Mouse (Mus musculus): Measurements from ENCODE around the gene Leng1. TPM values are rescaled to one million over a fixed set of nuclear protein-coding genes. Genes with fewer than 3 reads are reported as not detected.
"Not testable (repeated sequence)": the region's sequence is repeated elsewhere in the genome, so short reads cannot be mapped to it uniquely, and the experiment has no call there.

Leng1 gene
- polyA plus RNA-seq (2015; fragmentation: Nextera tagmentation; extraction: Ambion mirVana) = 15.8 and 16.3 TPM in 2 replicates

DNA sequence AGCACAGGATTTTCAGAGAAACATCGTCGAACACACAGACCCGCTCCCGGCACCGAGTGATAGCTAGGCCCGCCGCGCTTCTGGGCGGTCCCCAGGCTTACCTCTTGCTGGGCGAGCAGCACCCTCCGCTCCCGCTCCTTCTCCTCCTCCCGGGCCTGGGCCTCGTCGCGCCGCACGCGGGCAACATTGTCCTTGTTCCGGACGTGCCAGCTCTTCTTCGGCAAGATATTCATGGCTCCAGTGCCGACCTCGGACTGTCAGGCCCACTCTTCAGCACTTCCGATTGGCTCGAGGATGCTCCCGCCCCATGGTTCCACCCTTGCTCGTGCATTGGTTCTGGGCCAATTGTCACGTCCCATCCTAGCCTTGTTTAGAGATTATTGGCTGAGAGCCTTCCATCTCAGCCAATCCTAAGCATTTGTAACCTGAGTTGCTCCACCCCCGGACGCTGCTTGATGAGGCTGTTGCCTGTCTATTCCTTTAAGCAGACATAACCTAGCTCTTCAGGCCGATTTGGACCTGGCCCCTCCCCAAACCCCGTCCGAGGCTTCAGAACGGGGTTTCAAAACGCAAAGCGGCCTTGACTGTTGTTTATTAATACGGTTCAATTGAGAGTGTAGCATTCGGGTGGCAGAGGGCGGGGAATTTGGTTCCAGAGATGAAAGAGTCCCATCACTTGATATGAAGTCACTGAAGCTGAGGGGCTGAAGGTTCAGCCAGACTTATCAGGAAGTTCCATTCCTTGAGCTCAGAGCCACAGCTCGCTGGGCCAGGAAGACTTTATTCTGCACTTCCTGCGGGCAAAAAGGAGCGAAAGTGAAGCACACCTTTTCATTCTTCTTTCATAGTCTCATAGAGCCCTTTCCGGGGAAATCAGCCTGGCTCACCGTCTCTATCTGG is at the start of gene Leng1:
Gene Leng1 (minus strand): TSS at position 626 of the 900 bp plus-strand sequence.
- Histone ChIP-seq H3K27me3 (no peaks in the 10 kb centered on the region), H3K4me3 (peak within 1 kb of the TSS; percentile 73), H3K9ac (peak within 1 kb of the TSS; percentile 75), H3K27ac (peak within 1 kb of the TSS; percentile 83), H3K4me2 (peak within 1 kb of the TSS; percentile 82), H3K9me3 (no peaks in the 10 kb centered on the region), H3K36me3 (peaks cover 24% of the 10 kb centered on the region), H3K4me1 (replicated peaks) (peaks cover 28% of the 10 kb centered on the region)
- WGBS = 4% methylated on average over 45 of the region's 45 CpGs
- ATAC-seq (ENCODE audit: low FRiP score) = peak; percentile 99

DNA sequence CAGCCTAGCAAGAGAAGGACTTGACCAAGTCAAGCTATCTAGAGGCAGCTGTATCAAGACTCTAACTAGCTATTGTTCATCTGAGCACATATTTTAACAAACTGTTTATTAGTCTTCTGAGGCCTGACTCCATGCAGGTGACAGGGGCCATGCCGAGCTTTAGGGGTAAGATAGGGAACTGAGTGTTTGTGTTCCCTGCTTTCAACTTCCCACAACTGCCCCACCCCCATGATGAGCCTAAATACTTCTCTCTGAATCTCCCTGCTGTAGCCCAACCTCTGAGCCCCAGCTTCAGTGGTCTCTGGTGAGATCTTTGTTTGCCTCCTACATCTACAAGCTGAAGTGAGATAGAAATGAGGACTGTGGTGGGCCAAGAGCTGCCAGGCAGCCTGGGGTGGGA is 49.6 kb upstream of the Leng1 start:
- no peaks in the 10 kb centered on the region for H3K36me3 ChIP-seq
- no peaks in the 10 kb centered on the region for H3K9me3 ChIP-seq
- H3K4me2 ChIP-seq = no peak overlapping the region
- no peak overlapping the region for H3K27ac ChIP-seq
- no peaks in the 10 kb centered on the region for H3K27me3 ChIP-seq
- WGBS = 61% methylated on average over 1 of the region's 1 CpGs
- H3K4me1 ChIP-seq (replicated peaks) = no peaks in the 10 kb centered on the region
- no peak overlapping the region for H3K4me3 ChIP-seq
- no peak for ATAC-seq (ENCODE audit: low FRiP score)
- H3K9ac ChIP-seq = no peak overlapping the region

DNA sequence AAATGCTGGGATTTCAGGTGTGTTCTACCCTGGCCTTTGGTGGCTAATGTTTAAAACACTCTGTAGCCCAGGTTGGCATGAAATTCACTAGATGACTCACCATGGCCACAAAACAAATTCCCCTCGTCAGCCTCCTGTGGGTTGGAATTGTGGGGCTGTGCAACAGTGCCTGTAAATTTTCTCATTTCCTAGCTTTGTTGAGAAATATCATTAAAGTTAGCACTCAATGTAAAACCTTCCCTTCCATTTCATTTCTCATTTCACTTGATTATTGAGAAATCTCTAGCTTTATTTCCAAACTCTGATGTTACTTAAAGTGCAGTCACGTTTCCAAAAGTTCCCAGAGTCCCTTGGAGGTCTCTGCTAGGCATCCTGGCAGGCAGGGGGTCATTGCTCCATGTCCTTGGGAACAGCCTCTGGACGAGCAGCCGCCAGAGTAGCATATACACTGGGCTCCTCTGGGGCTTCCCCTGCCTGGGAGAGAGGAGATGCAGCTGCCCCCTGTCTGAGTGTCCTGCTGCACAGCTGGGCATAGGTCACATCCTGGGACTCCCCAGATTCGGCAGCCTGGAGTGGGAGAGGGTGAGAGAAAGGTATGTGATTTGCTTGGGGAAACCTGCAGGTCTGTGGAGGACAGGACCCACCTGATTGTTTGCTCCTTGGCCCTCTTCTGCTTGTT is 46.8 kb upstream of the Leng1 start:
- no peaks in the 10 kb centered on the region for H3K4me1 ChIP-seq (replicated peaks)
- peaks cover 3% of the 10 kb centered on the region; the same call in 1 of the 2 replicates for H3K36me3 ChIP-seq
- H3K4me3 ChIP-seq = no peak overlapping the region
- H3K4me2 ChIP-seq = no peak overlapping the region
- no peaks in the 10 kb centered on the region for H3K9me3 ChIP-seq
- 37% methylated on average over 5 of the region's 5 CpGs for WGBS
- no peak for ATAC-seq (ENCODE audit: low FRiP score)
- H3K9ac ChIP-seq = no peak overlapping the region
- no peaks in the 10 kb centered on the region for H3K27me3 ChIP-seq
- H3K27ac ChIP-seq = no peak overlapping the region

DNA sequence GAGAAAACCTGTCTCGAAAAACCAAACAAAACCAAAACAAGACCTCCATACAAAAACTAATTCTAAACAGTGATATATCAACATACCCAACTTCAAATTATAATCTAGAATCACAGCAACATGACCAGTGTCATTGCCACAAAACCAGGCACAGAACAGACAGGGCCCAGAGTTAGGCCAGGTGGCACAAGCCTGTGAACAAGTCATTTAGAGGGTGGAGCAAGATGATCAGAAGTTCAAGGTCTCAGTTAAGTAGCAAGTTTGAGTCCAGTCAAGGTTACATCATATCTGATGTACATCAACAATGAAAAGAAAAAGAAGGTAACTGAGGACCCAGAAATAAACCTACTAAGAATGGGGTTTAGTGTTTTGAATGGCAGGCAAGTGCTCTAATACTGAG is 43.4 kb upstream of the Leng1 start:
- Histone ChIP-seq H3K27me3 (no peaks in the 10 kb centered on the region), H3K4me3 (no peak overlapping the region), H3K4me2 (no peak overlapping the region), H3K27ac (no peak overlapping the region), H3K9me3 (no peaks in the 10 kb centered on the region), H3K9ac (no peak overlapping the region), H3K4me1 (replicated peaks) (peaks cover 22% of the 10 kb centered on the region), H3K36me3 (peaks cover 21% of the 10 kb centered on the region)
- no peak for ATAC-seq (ENCODE audit: low FRiP score)
- WGBS = 79% methylated on average over 1 of the region's 1 CpGs

DNA sequence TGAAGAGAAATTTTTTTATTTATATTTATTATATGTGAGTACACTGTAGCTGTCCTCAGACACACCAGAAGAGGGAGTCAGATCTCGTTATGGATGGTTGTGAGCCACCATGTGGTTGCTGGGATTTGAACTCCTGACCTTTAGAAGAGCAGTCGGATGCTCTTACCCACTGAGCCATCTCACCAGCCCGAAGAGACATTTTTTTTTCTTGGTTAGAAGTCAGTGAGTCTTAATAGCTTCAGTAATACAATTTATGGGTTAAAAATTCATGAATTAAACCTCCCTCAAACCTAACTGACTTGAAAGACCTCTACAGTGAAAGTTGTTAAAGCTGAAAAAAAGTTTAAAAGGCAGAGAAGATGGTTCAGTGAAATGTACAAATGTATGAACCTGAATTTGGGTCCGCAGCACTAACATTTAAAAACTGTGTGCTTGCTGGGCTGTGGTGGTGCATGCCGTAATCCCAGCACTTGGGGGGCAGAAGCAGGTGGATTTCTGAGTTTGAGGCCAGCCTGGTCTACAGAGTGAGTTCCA is 42.9 kb upstream of the Leng1 start:
- H3K27me3 ChIP-seq; H3K9me3 ChIP-seq; H3K27ac ChIP-seq; ATAC-seq (ENCODE audit: low FRiP score); H3K4me3 ChIP-seq; H3K9ac ChIP-seq; H3K4me2 ChIP-seq: not testable (repeated sequence)
- WGBS = 35% methylated on average over 5 of the region's 5 CpGs
- Histone ChIP-seq H3K4me1 (replicated peaks) (peaks cover 22% of the 10 kb centered on the region), H3K36me3 (peaks cover 21% of the 10 kb centered on the region)

DNA sequence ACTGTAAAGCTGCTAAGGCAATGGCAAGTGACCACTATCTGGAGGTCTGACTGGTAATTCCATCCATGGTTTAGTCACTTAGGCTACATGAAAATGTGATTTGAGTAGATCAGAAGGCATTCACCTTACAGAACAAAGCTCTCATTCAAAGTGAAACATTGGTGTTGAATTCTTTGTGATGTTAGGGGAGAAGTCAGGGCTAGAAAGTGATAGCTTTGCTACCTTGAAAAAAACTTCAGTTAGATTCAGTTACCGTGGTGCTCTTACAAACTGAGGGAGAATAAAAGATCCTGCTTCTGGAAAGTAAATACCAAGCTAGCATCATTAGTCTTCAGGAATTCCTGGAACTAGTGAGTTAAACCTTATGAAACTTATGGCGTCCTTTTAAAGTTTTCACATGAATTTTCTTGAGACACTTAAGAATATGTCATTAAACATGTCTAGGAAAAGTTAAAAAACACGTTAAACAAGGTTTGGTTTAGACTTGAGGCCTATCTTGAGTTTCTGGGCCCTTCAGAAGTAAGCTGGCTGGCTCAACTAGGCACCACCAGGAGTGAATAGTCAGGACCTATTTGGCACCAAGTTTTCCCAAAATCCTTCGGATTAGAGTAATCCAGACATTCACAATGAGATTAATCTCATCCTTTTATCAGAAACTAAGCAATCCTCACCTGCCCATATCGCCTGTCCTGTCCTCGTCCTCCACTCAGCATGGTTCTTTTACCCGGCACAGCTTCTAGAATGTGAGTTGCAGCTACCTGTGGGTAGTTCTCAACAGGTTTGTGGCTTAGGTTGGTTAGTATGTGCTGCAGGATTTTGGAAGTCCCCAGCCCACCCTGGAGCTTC is 42.2 kb upstream of the Leng1 start:
- Histone ChIP-seq H3K9ac (no peak overlapping the region), H3K27ac (no peak overlapping the region), H3K4me2 (no peak overlapping the region), H3K27me3 (no peaks in the 10 kb centered on the region), H3K4me3 (no peak overlapping the region), H3K4me1 (replicated peaks) (peaks cover 22% of the 10 kb centered on the region), H3K9me3 (no peaks in the 10 kb centered on the region), H3K36me3 (peaks cover 21% of the 10 kb centered on the region)
- 25% methylated on average over 7 of the region's 7 CpGs for WGBS
- no peak for ATAC-seq (ENCODE audit: low FRiP score)

DNA sequence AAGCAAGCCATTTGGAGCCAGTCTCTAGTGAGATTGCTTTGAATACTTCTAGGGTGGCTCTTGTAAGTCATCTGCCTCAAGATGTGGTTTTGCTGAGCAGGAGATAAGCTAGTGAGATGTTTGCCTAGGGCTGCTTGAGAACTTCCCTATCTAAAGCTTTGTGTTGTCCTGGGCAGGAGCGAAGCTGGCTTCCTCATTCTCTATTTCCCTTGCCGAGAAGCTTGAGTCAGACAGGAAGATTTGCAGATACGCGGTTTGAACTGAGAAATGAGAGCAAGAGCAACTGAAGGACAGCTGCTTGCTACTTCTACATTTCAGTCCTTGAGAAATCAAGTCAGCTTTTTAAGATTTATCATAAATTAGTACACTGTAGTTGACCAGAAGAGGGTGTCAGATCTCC is 41.4 kb upstream of the Leng1 start:
- peaks cover 22% of the 10 kb centered on the region for H3K4me1 ChIP-seq (replicated peaks)
- no peaks in the 10 kb centered on the region for H3K9me3 ChIP-seq
- peaks cover 21% of the 10 kb centered on the region for H3K36me3 ChIP-seq
- peak overlapping the region; percentile 84; the same call in 1 of the 2 replicates for H3K4me2 ChIP-seq
- peak overlapping the region; percentile 82; the same call in 1 of the 2 replicates for H3K9ac ChIP-seq
- ATAC-seq (ENCODE audit: low FRiP score) = no peak
- no peaks in the 10 kb centered on the region for H3K27me3 ChIP-seq
- no peak overlapping the region for H3K27ac ChIP-seq
- WGBS = 71% methylated on average over 4 of the region's 4 CpGs
- H3K4me3 ChIP-seq = peak overlapping the region; percentile 67; the same call in 1 of the 2 replicates

DNA sequence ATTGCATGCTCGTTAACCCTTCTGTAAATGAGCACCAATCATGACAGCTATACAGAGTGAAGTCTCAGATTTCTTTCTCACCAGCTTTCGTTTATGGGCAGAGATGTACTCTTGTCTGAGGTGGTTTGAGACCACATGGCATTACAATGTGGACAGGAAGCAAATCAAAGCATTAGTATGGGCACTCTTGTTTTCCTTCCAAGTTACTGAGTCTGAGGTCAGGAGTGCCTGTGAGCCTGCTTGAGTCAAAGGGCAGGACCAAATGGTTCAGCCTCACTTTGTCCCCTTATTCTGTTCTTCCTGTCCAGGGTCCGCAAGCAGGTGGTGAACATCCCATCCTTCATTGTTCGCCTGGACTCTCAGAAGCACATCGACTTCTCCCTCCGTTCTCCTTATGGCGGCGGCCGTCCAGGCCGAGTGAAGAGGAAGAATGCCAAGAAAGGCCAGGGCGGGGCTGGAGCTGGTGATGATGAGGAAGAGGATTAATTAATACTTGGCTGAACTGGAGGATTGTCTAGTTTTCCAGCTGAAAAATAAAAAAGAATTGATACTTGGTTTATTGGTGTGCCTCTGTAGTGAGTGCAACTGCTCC is 40.8 kb upstream of the Leng1 start:
- H3K9ac ChIP-seq = peak overlapping the region; percentile 82
- H3K4me2 ChIP-seq = peak overlapping the region; percentile 84
- no peak overlapping the region for H3K27ac ChIP-seq
- H3K27me3 ChIP-seq = no peaks in the 10 kb centered on the region
- WGBS = 57% methylated on average over 11 of the region's 11 CpGs
- no peaks in the 10 kb centered on the region for H3K9me3 ChIP-seq
- peaks cover 22% of the 10 kb centered on the region for H3K36me3 ChIP-seq
- peaks cover 22% of the 10 kb centered on the region for H3K4me1 ChIP-seq (replicated peaks)
- H3K4me3 ChIP-seq = peak overlapping the region; percentile 67
- ATAC-seq (ENCODE audit: low FRiP score) = no peak

DNA sequence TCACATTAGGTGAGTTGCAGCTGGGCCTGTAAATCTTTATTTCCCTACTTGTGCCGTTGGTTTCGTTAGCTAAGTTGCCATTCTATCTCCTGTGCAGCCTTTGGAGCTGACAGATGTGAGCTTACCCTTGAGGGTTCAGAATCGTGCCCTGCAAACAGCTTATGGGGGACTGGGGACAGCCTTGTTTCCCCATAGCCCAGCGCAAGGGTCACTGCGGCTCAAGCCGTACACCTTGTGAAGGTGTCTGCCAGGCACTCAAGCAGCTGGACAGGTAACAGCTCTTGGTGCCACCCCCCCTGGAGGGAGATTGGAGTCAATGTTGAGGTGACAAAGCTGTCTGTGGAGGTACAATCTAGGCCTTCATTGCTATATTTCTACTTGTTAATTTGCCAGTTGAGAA is 40.3 kb upstream of the Leng1 start:
- Histone ChIP-seq H3K4me1 (replicated peaks) (peaks cover 22% of the 10 kb centered on the region), H3K27ac (no peak overlapping the region), H3K9me3 (no peaks in the 10 kb centered on the region), H3K4me2 (peak overlapping the region; percentile 84), H3K9ac (peak overlapping the region; percentile 82), H3K4me3 (peak overlapping the region; percentile 67), H3K36me3 (peaks cover 27% of the 10 kb centered on the region), H3K27me3 (no peaks in the 10 kb centered on the region)
- no peak for ATAC-seq (ENCODE audit: low FRiP score)
- WGBS = 44% methylated on average over 6 of the region's 6 CpGs

DNA sequence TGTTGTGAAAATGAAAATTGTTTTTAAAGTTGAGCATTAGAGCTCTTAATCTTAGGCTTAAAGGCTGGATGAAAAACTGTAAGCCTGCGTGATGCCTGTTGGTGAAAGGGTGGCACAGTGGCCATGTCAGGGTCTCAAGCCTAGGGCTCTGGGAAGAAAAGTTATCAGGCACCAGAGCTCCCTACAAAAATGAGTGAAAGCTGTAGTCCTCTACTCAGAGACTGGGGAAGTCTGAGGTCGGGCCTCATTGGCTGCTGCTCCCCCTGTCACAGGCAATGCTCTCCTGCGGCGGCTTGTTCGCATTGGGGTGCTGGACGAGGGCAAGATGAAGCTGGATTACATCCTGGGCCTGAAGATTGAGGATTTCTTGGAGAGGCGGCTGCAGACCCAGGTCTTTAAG is 39.8 kb upstream of the Leng1 start:
- H3K9me3 ChIP-seq; H3K27ac ChIP-seq; H3K27me3 ChIP-seq; ATAC-seq (ENCODE audit: low FRiP score): not testable (repeated sequence)
- Histone ChIP-seq H3K4me1 (replicated peaks) (peaks cover 22% of the 10 kb centered on the region), H3K9ac (peak overlapping the region; percentile 82), H3K36me3 (peaks cover 32% of the 10 kb centered on the region), H3K4me2 (peak overlapping the region; percentile 84), H3K4me3 (peak overlapping the region; percentile 67)
- WGBS = 4% methylated on average over 7 of the region's 7 CpGs

DNA sequence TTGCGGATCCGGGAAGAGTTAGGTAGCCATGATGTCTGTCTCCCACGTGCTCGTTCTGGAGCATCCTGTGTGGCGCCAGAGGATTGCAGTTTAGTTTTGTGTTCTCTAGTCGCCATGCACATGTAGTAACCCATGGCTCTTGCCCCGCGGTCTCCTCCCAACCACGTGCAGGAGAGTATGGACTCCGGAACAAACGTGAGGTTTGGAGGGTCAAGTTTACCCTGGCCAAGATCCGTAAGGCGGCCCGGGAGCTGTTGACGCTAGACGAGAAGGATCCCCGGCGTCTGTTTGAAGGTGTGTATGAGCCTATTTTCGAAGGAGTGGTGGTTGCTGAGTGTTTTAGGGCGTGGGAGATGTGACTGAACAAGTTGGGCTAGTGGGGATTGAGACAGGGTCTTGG is 38.8 kb upstream of the Leng1 start:
- peaks cover 42% of the 10 kb centered on the region for H3K36me3 ChIP-seq

More for the DNA sequence above, 38.8 kb upstream of the Leng1 start:
- Histone ChIP-seq H3K27me3 (no peaks in the 10 kb centered on the region), H3K9me3 (no peaks in the 10 kb centered on the region), H3K9ac (peak overlapping the region; percentile 82), H3K4me1 (replicated peaks) (peaks cover 22% of the 10 kb centered on the region), H3K4me3 (peak overlapping the region; percentile 67), H3K4me2 (peak overlapping the region; percentile 84), H3K27ac (peak overlapping the region; percentile 94)
- WGBS = under 1% methylated on average over 20 of the region's 20 CpGs
- ATAC-seq (ENCODE audit: low FRiP score) = peak; percentile 69

Measured in hindbrain, embryonic 13.5 days (tissue).